Mouse (Mus musculus) fat pad, adult 2 months (tissue): Measurements from ENCODE around the gene Lexm.

Source experiments
- DNase-seq: peaks from one replicate; pipeline ENCODE4 v3.0.0-alpha.2; 2011; ENCODE audit warnings: low read depth, low spot score; ENCODE audit errors: extremely low read depth

The Lexm gene

GRCm38 (mm10) chr4:106617056-106617455 is at the start of gene Lexm:
TSS of gene Lexm (minus strand) at chr4:106617241.
- DNase-seq = no peak

GRCm38 (mm10) chr4:106666546-106666945 is 49.5 kb upstream of the Lexm start:
- DNase-seq = no peak

- no peak for DNase-seq
These were observed 48.6 kb upstream of the Lexm start for GRCm38 (mm10) chr4:106665673-106666072.

- no peak for DNase-seq
These were observed 48.2 kb upstream of the Lexm start for GRCm38 (mm10) chr4:106665269-106665668.

GRCm38 (mm10) chr4:106664697-106665096 is 47.7 kb upstream of the Lexm start:
- no peak for DNase-seq

GRCm38 (mm10) chr4:106663956-106664470 is 47.0 kb upstream of the Lexm start:
- peak; percentile 74 for DNase-seq

- no peak for DNase-seq
These were observed 38.6 kb upstream of the Lexm start for GRCm38 (mm10) chr4:106655681-106656080.

- no peak for DNase-seq
These were observed 36.0 kb upstream of the Lexm start for GRCm38 (mm10) chr4:106653051-106653450.

GRCm38 (mm10) chr4:106652546-106652945 is 35.5 kb upstream of the Lexm start:
- DNase-seq = no peak

GRCm38 (mm10) chr4:106650833-106651527 is 33.9 kb upstream of the Lexm start, which contains the start of gene Pars2:
TSS of gene Pars2 (plus strand) at chr4:106651069.
- DNase-seq = peak; percentile 66

GRCm38 (mm10) chr4:106647137-106647536 is 30.1 kb upstream of the Lexm start:
- DNase-seq = no peak

- DNase-seq = no peak
These were observed 28.8 kb upstream of the Lexm start for GRCm38 (mm10) chr4:106645797-106646196.

GRCm38 (mm10) chr4:106644218-106644610 is 27.2 kb upstream of the Lexm start:
- no peak for DNase-seq

- no peak for DNase-seq
These were observed 26.6 kb upstream of the Lexm start for GRCm38 (mm10) chr4:106643483-106644217.

GRCm38 (mm10) chr4:106634086-106634479 is 17.0 kb upstream of the Lexm start:
- DNase-seq = no peak

GRCm38 (mm10) chr4:106633281-106634085 is 16.4 kb upstream of the Lexm start:
- no peak for DNase-seq

GRCm38 (mm10) chr4:106632313-106632712 is 15.3 kb upstream of the Lexm start:
- DNase-seq = no peak

- DNase-seq = no peak
These were observed 13.5 kb upstream of the Lexm start for GRCm38 (mm10) chr4:106630333-106631220.

- DNase-seq = no peak
These were observed 12.3 kb upstream of the Lexm start for GRCm38 (mm10) chr4:106629374-106629773.

- no peak for DNase-seq
These were observed 11.8 kb upstream of the Lexm start for GRCm38 (mm10) chr4:106628650-106629360.
